Mouse (Mus musculus) yolk sac, embryonic 10.5 days (tissue): ENCODE results near the gene Myh7.
"Not testable (repeated sequence)": the region's sequence is repeated elsewhere in the genome, so short reads cannot be mapped to it uniquely, and the experiment has no call there.

Experiments used
- DNase-seq: peaks from one replicate; pipeline ENCODE4 v3.0.0-alpha.2; 2017; ENCODE audit warnings: low spot score

Gene Myh7

GRCm38 (mm10) chr14:54967874-54968273 lies 26.6 kb downstream of the Myh7 start:
- no peak for DNase-seq

DNA sequence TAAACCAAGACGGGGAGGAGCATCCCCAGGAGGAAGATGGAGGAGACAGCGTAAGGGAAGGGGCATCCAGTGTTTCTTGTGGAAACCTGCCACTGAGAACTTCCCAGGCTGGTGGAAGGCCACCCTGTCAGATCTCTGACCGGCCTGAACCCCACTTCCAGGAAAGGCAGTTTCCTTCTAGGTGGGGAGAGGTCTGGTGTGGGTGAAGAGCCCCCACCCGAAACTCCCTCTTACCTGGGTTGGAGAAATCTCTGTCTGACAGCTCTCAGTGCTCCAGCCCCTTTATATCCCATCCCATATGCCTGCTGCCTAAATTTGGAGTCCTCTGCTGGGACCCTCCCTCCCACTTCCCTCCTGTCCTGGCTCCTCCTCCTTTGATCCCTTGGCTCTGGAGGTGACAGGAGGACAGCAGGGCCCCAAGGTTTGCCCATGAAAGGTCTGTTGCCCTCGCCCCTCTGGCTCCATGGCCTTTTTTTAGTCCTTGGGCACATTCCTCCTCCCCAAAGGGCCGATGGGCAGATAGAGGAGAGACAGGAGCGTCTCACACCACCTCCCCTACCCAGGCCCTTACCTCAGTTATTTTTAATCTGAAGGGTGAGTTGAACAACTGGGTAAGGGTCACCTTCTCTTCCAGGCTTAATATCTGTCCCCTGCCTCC lies 28.0 kb downstream of the Myh7 start, which contains the start of gene Myh6:
Gene Myh6 (minus strand): TSS at position 608 of the 658 bp plus-strand sequence.
- no peak for DNase-seq

DNA sequence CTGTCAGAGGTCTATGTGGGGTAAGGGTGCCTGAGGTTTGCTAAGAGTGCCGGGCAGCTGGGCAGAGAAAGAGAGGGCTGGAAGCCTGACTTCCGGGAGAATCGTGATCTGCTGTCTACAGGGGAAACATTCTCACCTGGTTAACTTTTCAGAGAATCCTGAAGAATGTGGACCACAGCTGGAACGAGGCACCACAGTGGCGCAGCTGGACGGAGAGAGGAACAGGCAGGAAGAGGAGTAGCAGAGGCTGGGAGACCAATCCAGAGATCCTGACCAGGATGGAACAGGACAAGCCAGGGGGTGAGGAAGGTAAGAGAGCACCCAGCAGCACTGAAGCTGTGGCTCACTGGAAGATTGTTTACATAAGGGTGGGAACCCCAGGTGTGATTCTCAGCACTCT lies 28.8 kb downstream of the Myh7 start:
- no peak for DNase-seq

GRCm38 (mm10) chr14:54965044-54965443 lies 29.4 kb downstream of the Myh7 start:
- no peak for DNase-seq

GRCm38 (mm10) chr14:54963727-54964126 lies 30.7 kb downstream of the Myh7 start:
- no peak for DNase-seq

GRCm38 (mm10) chr14:54962714-54963113 lies 31.7 kb downstream of the Myh7 start:
- DNase-seq = no peak

DNA sequence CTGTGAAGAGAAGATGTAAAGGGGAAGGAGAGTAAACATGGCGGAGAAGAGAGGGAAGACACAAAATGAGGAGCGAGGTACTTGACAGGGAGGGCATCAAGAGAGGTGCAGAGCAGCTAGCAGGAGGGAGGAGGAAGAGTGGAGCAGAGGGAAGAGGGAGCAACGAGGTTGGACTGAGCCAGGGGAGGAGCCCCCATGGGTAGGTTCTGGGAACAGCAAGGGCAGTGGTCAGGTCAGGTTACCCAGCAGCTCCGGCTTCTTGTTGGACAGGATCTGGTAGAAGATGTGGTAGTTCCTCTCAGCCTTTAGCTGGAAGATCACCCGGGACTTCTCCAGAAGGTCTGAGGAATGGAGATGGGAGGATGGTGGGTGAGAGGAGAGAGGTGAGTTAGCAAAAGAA lies 32.9 kb downstream of the Myh7 start:
- DNase-seq = no peak

DNA sequence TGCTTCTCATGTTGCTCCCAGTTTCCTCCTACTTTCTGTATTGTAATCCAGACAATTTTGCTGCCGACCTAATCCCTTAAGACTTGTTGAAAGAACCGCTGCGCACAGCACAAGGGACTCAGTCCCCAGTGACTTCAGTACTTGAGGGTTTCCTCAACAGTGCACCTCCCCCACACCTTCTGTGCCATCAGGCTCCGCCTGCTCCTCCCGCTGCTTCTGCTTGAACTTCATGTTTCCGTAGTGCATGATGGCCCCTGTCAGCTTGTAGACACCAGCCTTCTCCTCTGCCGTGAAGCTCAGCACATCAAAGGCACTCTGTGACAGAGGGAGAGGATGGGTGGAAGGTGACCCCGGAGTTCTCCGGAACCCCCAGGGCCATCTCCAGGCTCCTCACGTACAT lies 33.7 kb downstream of the Myh7 start:
- no peak for DNase-seq

GRCm38 (mm10) chr14:54959853-54960613 lies 34.4 kb downstream of the Myh7 start:
- not testable (repeated sequence) for DNase-seq

DNA sequence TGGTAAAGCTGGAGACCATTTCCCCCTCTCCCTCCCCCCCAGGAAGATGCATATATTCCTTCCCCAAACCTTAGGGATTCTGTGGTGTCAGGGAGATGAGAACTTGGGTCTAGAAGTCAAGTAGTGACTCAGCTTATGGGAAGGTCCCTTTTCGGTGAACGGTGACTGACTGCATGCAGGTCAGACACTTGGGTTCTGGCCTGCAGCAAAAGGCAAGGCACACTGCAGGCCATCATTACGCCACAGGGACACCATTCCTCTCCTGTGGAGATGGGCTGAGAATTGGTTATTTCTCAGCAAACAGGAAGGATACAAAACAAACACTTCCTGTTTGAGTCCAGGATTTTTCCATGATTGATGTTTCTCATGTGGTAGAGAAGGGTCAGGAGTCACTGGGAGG lies 35.2 kb downstream of the Myh7 start:
- DNase-seq = no peak

GRCm38 (mm10) chr14:54958503-54958902 lies 35.9 kb downstream of the Myh7 start:
- no peak for DNase-seq

GRCm38 (mm10) chr14:54956533-54956932 lies 37.9 kb downstream of the Myh7 start:
- DNase-seq = no peak

DNA sequence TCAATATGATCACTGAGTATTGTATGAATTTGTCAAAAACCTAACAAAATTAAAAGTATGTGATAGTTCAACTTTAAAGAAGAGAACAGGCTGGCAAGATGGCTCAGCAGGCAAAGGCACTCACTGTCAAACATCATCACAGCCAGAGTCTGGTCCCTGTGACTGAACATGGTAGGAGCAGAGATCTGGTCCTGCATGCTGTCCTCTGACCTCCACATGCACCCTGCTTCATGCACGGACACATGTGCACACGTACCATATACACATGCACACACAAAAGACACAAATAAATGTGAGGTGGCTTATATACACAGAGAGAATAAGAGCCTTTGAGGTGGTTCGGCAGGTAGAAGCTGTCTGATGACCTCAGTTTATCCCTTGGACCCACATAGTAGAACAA lies 38.9 kb downstream of the Myh7 start:
- no peak for DNase-seq

- DNase-seq = no peak
Observed at GRCm38 (mm10) chr14:54954474-54954873, 40.0 kb downstream of the Myh7 start.

DNA sequence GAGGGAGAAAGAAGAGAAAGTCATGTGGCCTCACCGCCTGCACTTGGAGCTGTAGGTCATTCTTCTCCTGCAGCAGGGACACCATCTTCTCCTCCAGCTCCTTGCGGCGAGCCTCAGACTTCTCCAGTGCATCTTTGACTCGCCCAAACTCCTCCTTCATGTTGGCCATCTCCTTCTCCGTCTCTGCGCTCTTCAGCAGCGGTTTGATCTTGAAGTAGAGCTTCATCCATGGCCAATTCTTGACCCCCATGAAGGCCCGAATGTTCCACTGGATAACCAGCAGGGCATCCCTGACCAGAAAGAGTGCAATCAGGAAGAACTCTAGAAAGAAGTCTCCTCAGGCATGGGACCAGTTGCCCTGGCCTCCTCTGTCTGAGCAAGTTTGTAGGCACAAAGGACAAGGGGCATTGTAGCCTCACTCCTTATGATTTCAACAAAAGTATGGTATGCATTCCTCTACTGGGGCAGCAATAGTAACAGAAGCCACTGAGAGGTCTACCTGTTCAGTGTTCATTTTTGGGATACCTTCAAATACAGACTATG lies 40.7 kb downstream of the Myh7 start:
- no peak for DNase-seq

DNA sequence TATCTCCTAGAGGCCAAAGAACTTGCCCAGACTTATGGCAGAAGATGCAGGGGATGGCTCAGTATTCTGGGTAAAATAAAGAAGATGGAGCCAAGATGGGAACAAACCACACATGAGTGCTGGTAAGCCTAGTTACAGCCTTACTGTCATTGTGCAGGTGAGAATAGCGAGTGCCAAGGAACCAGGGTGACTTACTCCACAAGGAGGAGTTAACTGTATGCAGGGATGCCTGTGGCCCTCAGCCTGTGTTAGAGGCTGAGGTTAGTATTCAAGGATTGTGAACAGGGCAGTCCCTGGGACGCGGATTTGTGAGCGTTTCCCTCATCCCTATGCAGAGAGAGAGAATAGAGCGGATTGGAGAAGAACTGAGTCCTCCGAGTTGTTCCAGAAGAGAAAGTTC lies 42.8 kb downstream of the Myh7 start:
- no peak for DNase-seq

DNA sequence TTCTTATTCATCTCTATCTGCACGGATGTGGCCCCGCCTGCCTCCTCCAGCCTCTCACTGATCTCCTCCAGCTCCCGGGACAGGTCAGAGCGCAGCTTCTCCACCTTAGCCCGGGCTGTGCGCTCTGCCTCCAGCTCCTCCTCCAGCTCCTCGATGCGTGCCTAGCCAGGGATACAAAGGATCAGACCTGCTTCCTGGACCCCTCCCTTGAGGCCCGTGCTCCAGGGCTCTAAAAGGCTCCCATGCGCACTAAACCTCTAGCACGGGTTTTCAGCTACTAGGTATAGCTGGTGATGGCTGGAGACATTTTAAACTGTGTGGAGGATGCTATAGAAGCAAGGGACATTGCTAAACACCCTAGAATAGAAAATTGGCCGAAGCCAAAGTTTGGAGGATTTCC lies 43.9 kb downstream of the Myh7 start:
- DNase-seq = no peak

DNA sequence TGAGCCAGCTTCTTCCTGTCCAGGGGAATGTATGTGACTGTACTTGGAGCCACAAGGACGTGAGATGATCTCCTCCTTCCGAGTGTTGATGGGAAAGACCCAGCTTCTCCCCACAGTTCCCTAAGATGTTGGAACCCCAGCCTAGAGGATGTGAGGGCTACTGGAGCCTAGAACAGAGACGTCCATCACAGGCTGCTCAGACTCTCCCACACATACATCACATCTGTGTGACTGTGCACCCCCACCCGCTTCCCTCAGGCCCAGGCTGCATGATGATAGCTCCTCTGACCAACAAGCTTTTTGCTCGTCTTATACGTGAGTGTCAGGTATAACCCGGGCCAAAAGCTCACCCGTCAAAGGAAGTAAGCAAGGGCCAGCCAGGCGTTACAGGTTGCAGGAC lies 45.6 kb downstream of the Myh7 start:
- no peak for DNase-seq

DNA sequence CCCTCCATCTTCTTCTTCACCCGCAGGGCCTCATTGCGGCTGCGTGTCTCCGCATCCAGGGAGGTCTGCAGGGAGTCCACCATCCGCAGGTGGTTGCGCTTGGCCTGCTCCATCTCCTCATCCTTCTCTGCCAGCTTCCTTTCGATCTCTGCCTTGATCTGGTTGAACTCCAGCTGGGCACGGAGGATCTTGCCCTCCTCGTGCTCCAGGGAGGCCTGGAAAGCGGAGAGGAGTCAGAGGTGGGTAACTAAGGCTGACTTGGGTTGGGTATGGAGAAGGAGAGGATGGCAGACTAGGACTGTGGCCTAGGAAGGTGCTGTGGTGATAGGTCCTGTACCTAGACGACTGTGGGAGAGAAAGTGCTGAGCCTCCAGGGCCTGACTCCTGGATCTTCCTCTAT lies 47.4 kb downstream of the Myh7 start:
- not testable (repeated sequence) for DNase-seq

- DNase-seq = no peak
Observed at GRCm38 (mm10) chr14:54945975-54946704, 48.3 kb downstream of the Myh7 start.

DNA sequence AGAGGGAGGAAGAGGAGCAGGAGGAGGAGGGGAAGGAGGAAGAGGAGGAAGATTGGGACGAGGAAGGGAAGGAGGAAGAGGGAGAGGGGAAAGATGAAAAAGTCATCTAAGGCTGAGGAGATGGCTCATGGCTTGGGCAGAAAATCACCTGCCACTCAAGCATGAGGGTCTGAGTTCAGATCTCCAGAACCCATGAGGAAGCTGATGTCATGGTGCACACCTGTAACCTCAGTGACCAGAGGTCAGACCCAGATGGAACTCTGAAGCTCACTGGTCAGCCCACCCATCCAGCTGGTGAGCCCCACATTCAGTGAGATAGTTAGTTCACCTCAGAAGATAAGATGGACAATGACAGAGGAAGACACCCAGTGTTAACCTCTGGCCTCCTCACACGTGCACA lies 49.5 kb downstream of the Myh7 start:
- DNase-seq = no peak

DNA sequence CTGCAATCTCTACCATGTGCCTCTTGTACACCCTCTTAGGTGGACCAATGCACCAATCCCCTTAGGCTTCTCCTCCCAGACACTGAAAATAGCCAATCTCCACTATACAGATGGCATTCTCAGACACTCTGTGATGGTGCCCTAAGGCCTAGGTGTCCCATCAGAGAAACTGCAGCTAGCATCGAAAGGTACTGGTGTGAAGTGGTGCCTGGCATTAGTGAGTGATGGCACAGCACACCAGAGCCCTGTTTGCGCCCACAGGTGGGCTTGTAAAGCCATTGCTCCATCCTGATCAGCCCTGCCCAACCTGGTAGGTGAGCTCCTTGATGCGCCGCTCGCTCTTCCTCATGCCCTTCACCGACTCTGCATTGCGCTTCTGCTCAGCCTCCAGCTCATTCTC lies 50.5 kb downstream of the Myh7 start:
- no peak for DNase-seq

GRCm38 (mm10) chr14:54942479-54942878 lies 51.9 kb downstream of the Myh7 start:
- DNase-seq = no peak
